In the genomic region with DNA sequence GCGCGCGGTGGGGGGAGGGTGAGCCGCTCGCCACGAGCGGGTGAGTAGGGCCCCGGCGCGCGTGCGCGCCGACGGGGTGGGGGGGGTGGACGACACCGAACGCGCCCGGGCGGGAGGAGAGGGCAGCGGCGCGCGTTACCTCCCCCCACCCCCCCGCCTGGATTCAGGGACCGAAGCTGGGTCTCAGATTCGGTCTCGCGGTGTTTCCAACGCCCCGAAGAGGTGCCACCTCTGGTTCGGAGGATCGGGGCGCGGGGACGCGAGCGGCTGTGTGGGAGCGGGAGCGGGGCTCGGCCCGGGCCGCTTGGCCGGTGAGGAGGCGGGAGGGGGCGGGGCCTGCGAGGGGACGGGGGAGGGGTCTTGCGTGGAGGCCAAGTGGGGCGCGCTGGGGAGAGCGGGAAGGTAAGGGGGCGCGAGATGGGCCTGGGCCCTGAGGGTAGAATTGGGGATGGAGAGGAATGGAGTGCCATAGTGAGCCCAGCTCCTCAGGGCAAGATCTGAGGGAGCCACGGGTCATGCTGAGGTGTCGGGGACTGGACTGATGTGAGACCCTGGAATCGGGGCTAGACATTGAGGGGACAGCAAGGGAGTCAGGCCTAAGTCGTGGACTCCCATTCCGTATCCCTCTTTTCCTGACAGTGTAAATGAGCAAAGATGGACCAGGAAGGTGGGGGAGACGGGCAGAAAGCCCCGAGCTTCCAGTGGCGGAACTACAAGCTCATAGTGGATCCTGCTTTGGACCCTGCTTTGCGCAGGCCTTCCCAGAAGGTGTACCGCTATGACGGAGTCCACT, we compare ENCODE assay signal across 8 mouse cellular contexts. TPM values are rescaled to one million over a fixed set of nuclear protein-coding genes. Genes with fewer than 3 reads are reported as not detected.
DNase-seq lines count a peak whose midpoint lies in the region; ATAC-seq and TF ChIP-seq lines count a peak whose summit lies in the region.

No protein-coding gene starts in this region.

- H3K9me3 ChIP-seq in ES-E14 (ENCODE audit: control insufficient read depth, insufficient read depth, low read depth, low read length): no peaks in the 10 kb centered on the region

- H3K36me3 ChIP-seq in ES-E14 (ENCODE audit: control insufficient read depth, insufficient read depth, low read length, poor library complexity, severe bottlenecking): peaks cover 25% of the 10 kb centered on the region

- DNase-seq in 3T3-L1 (ENCODE audit: low read depth, low spot score) (peak; percentile 59), ES-E14 (ENCODE audit: low read depth, low spot score) (no peak)
- DNase-seq in cerebellum, adult 9-10 months: peak; percentile 62
- DNase-seq in gastrocnemius, postnatal 10 days: peak; percentile 72
- DNase-seq in kidney, adult 11 months: peak; percentile 54
- DNase-seq in lung, adult 2 months: peak; percentile 65

- no peak for TF ChIP-seq CTCF in lung, adult 2 months (IDR thresholded peaks at IDR 0.05; ENCODE audit: insufficient read depth, low read length)
- no peak for TF ChIP-seq CTCF in olfactory bulb, adult 2 months (IDR thresholded peaks at IDR 0.05; ENCODE audit: insufficient read depth, low read depth, low read length)

- TF ChIP-seq POLR2A in lung, adult 2 months (IDR thresholded peaks at IDR 0.05; ENCODE audit: borderline replicate concordance, extremely low read depth, low read depth, low read length): no peak
- TF ChIP-seq POLR2A in olfactory bulb, adult 2 months (IDR thresholded peaks at IDR 0.05; ENCODE audit: insufficient read depth, low read depth, low read length): no peak

- in situ Hi-C loops in ES-E14 (cut with MboI; ENCODE audit: low sequenced_read_pairs in 2 of 2, unreplicated experiment in 2 of 2): no loop called here

- WGBS in lung, adult 2 months: 2% methylated on average over 57 of the region's 66 CpGs
- WGBS in olfactory bulb, adult 2 months: 1% methylated on average over 64 of the region's 66 CpGs

- peaks cover 0 to 3% of the 10 kb centered on the region in 2 experiments; a peak in 2 of 4 replicates for H3K4me1 ChIP-seq in ES-E14 (ENCODE audit: control insufficient read depth in 2 of 2, insufficient read depth in 2 of 2, low read length in 2 of 2, poor library complexity in 1 of 2)
- peaks cover 11% of the 10 kb centered on the region for H3K4me1 ChIP-seq in lung, adult 2 months (ENCODE audit: control insufficient read depth, insufficient read depth, low read length)
- peaks cover 2% of the 10 kb centered on the region; the same call in 1 of the 2 replicates for H3K4me1 ChIP-seq in olfactory bulb, adult 2 months (ENCODE audit: control insufficient read depth, insufficient read depth, low read length)

- H3K4me3 ChIP-seq in ES-E14 (ENCODE audit: insufficient read depth in 1 of 2, low read depth in 1 of 2, low read length in 2 of 2, poor library complexity in 1 of 2, severe bottlenecking in 1 of 2): peak overlapping the region; percentile 84 to 98
- peak overlapping the region; percentile 86 for H3K4me3 ChIP-seq in lung, adult 2 months (replicated peaks; ENCODE audit: extremely low read depth, low read depth, low read length)
- H3K4me3 ChIP-seq in olfactory bulb, adult 2 months (ENCODE audit: insufficient read depth, low read depth, low read length): peak overlapping the region; percentile 92

- peak overlapping the region; percentile 97 for H3K9ac ChIP-seq in ES-E14 (ENCODE audit: insufficient read depth, low read depth, low read length, poor library complexity, severe bottlenecking)

- peak overlapping the region; percentile 94 for H3K27ac ChIP-seq in ES-E14 (ENCODE audit: insufficient read depth, low read depth, low read length, poor library complexity, severe bottlenecking)
- peak overlapping the region; percentile 99; the same call in 1 of the 2 replicates for H3K27ac ChIP-seq in olfactory bulb, adult 2 months (ENCODE audit: insufficient read depth, low read depth, low read length)

- no peak for ATAC-seq in erythroid progenitor cell, adult 5-6 weeks (replicated peaks; ENCODE audit: low FRiP score, poor library complexity, severe bottlenecking)

TF ChIP-seq in ES-E14, 5 proteins besides CTCF, POLR2A, EP300 and RAD21:
- TF ChIP-seq CHD2 (IDR thresholded peaks at IDR 0.05; ENCODE audit: low read depth, low read length): no peak
- no peak for TF ChIP-seq ZC3H11A (IDR thresholded peaks at IDR 0.05; ENCODE audit: borderline replicate concordance, low read depth, low read length)
- no peak for TF ChIP-seq ZNF384 (IDR thresholded peaks at IDR 0.05; ENCODE audit: low read depth, low read length)
- TF ChIP-seq HCFC1 (IDR thresholded peaks at IDR 0.05; ENCODE audit: borderline replicate concordance, insufficient read depth, low read length): no peak
- no peak for TF ChIP-seq MAFK (IDR thresholded peaks at IDR 0.05; ENCODE audit: insufficient read depth, low read depth, low read length)

RNA-seq across cellular contexts. Expression of a gene that starts 1.2 kb away (rescaled TPM):
- total RNA-seq in ES-E14 (2012; rRNA removed): 22.6 and 24.4 TPM in 2 replicates
- total RNA-seq in gastrocnemius, postnatal 10 days (2021): 10 to 100 TPM; 21.2 to 26.2 TPM
- polyA plus RNA-seq in lung, adult 2 months (2012; rRNA removed): 10.8 and 15.6 TPM in 2 replicates
- polyA plus RNA-seq in olfactory bulb, adult 2 months (2012; ENCODE audit: insufficient read depth, insufficient read length, low replicate concordance, missing spikeins): 526 TPM in 1 of 2 replicates, not detected in the other
- 38.1 and 42.5 TPM in 2 replicates for total RNA-seq in erythroid progenitor cell, adult 5-6 weeks (2015; ENCODE audit: low replicate concordance)
- 14.8 and 21.3 TPM in 2 replicates for total RNA-seq in erythroid progenitor cell, adult 5-6 weeks (2017; ENCODE audit: low replicate concordance)

RNA-seq across cellular contexts. Expression of a gene that starts 7.7 kb away (rescaled TPM):
- total RNA-seq in ES-E14 (2012; rRNA removed): 1.5 and 1.9 TPM in 2 replicates
- total RNA-seq in gastrocnemius, postnatal 10 days (2021): under 1 TPM in 1 of 2 experiments, not detected in 1; 0.47 TPM
- polyA plus RNA-seq in lung, adult 2 months (2012; rRNA removed): not detected in 2 replicates
- polyA plus RNA-seq in olfactory bulb, adult 2 months (2012; ENCODE audit: insufficient read depth, insufficient read length, low replicate concordance, missing spikeins): not detected in 2 replicates
- total RNA-seq in erythroid progenitor cell, adult 5-6 weeks (2015; ENCODE audit: low replicate concordance): 8.6 and 10.9 TPM in 2 replicates
- 4.5 and 10.7 TPM in 2 replicates for total RNA-seq in erythroid progenitor cell, adult 5-6 weeks (2017; ENCODE audit: low replicate concordance)

RNA-seq across cellular contexts. Expression of a gene that starts 8.1 kb away (rescaled TPM):
- 14.0 and 30.7 TPM in 2 replicates for total RNA-seq in ES-E14 (2012; rRNA removed)
- total RNA-seq in gastrocnemius, postnatal 10 days (2021): 10 to 100 TPM; 10.2 to 12.3 TPM
- polyA plus RNA-seq in lung, adult 2 months (2012; rRNA removed): 39.1 and 45.6 TPM in 2 replicates
- polyA plus RNA-seq in olfactory bulb, adult 2 months (2012; ENCODE audit: insufficient read depth, insufficient read length, low replicate concordance, missing spikeins): not detected in 2 replicates
- total RNA-seq in erythroid progenitor cell, adult 5-6 weeks (2015; ENCODE audit: low replicate concordance): 2.5 and 5.4 TPM in 2 replicates
- 4.6 and 6.7 TPM in 2 replicates for total RNA-seq in erythroid progenitor cell, adult 5-6 weeks (2017; ENCODE audit: low replicate concordance)

RNA-seq across cellular contexts. Expression of a gene that starts 22.7 kb away (rescaled TPM):
- 14.7 and 22.5 TPM in 2 replicates for total RNA-seq in ES-E14 (2012; rRNA removed)
- total RNA-seq in gastrocnemius, postnatal 10 days (2021): 10 to 100 TPM in 1 of 2 experiments, 1 to 10 TPM in 1; 8.1 to 12.5 TPM
- polyA plus RNA-seq in lung, adult 2 months (2012; rRNA removed): 79.4 and 81.7 TPM in 2 replicates
- not detected in 2 replicates for polyA plus RNA-seq in olfactory bulb, adult 2 months (2012; ENCODE audit: insufficient read depth, insufficient read length, low replicate concordance, missing spikeins)
- total RNA-seq in erythroid progenitor cell, adult 5-6 weeks (2015; ENCODE audit: low replicate concordance): 5.8 TPM in 1 of 2 replicates, not detected in the other
- 2.6 and 3.5 TPM in 2 replicates for total RNA-seq in erythroid progenitor cell, adult 5-6 weeks (2017; ENCODE audit: low replicate concordance)

RNA-seq across cellular contexts. Expression of a gene that starts 33.3 kb away (rescaled TPM):
- total RNA-seq in ES-E14 (2012; rRNA removed): 86.9 and 93.0 TPM in 2 replicates
- 1 to 10 TPM; 2.9 to 6.0 TPM for total RNA-seq in gastrocnemius, postnatal 10 days (2021)
- polyA plus RNA-seq in lung, adult 2 months (2012; rRNA removed): 25.9 and 27.3 TPM in 2 replicates
- not detected in 2 replicates for polyA plus RNA-seq in olfactory bulb, adult 2 months (2012; ENCODE audit: insufficient read depth, insufficient read length, low replicate concordance, missing spikeins)
- total RNA-seq in erythroid progenitor cell, adult 5-6 weeks (2015; ENCODE audit: low replicate concordance): 1.7 and 1.8 TPM in 2 replicates
- 1.5 and 3.6 TPM in 2 replicates for total RNA-seq in erythroid progenitor cell, adult 5-6 weeks (2017; ENCODE audit: low replicate concordance)
